Mouse (Mus musculus) cerebellum, postnatal 10 days (tissue): ENCODE data around the gene 3830403N18Rik.
"Not testable (repeated sequence)": the region's sequence is repeated elsewhere in the genome, so short reads cannot be mapped to it uniquely, and the experiment has no call there.

ENCODE experiments used
- DNase-seq, 2 experiments: peaks; one replicate each; pipeline ENCODE4 v3.0.0; 2021; ENCODE audit warnings: mixed read lengths in 2 of 2

The 3830403N18Rik gene

DNA sequence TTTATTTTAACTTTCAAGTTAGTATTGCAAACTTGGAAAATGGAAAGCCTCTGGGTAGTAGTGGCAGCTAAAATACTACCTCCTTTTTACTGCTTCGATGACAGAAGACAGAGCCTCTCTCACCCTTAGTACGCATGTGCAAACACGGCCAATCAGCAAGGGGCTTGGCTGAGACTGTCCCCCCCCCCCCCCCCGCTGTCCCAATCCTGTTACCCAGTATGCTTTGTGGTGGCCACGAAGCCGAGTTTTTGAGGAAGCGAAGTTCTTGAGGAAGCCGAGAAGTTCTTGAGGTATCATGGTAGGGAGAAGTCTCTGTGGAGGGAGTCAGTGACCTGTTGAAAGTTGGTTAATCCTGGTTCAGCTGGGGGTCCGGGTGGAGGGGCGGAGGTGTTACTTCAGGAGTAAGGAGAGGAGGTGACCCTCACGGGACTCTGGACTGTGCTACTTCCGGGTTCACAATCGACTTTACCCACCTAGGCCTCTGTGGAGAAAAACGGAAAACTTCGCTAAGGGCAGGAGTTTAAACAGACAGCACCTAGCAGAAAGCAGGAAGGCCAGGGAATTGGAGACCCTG, at the start of gene 3830403N18Rik:
3830403N18Rik (plus strand) TSS at position 237 of the 574 bp plus-strand sequence.
- DNase-seq = not testable (repeated sequence)

GRCm38 (mm10) chrX:56151396-56151795, 15.0 kb downstream of the 3830403N18Rik start:
- DNase-seq = no peak

DNA sequence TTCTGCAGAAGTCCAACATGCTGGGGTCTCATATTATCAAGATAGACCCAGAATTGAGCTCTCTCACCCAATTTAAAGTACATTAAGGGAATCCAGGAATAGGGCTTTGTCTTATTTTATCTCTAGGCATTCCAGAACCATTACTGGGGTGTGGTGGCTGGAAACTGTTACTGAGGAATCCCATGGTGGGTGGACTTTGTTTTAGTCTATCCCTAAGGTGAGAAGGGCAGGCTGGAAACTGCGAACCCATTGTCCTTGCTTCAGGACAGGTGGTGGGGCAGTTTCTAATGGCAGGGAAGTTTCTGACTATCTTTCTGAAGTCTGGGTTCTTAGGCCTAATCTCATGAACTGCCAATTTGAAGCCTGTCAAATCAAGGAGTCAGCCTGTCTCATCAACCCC, 50.1 kb downstream of the 3830403N18Rik start:
- DNase-seq = not testable (repeated sequence)
